Mouse (Mus musculus) myocyte (in vitro differentiated cells): ENCODE measurements at regions not wholly inside any gene's neighbourhood (a gene's known extent, or its start where the extent isn't known, plus 50 kb on each side); places are given as distances from the start of the nearest gene placed in this dataset.

ENCODE experiments used
- H3K27me3 ChIP-seq: one replicate; pipeline ENCODE4 v1.6.1; 2011; ENCODE audit not compliant: control insufficient read depth, insufficient read depth, insufficient read length
- H3K36me3 ChIP-seq: one replicate; pipeline ENCODE4 v1.6.1; 2011; ENCODE audit not compliant: control insufficient read depth, insufficient read depth
- H3K4me2 ChIP-seq: one replicate; pipeline ENCODE4 v1.6.1; 2011; ENCODE audit warnings: low read depth, control low read depth
- H3K4me3 ChIP-seq: one replicate; pipeline ENCODE4 v1.5.1; 2011; ENCODE audit warnings: mild to moderate bottlenecking, control low read depth, moderate library complexity
- H3K79me2 ChIP-seq: one replicate; pipeline ENCODE4 v1.6.1; 2011; ENCODE audit not compliant: control insufficient read depth, insufficient read depth
- H3ac ChIP-seq: one replicate; pipeline ENCODE4 v1.6.1; 2011; ENCODE audit not compliant: control insufficient read depth, insufficient read length
- CEBPB ChIP-seq: IDR thresholded peaks from 2 replicates; pipeline ENCODE4 v1.6.1; 2011; ENCODE audit warnings: mild to moderate bottlenecking, moderate library complexity; ENCODE audit not compliant: poor library complexity, insufficient read depth, severe bottlenecking
- MAX ChIP-seq: IDR thresholded peaks from one replicate; pipeline ENCODE4 v1.6.1; 2011; ENCODE audit warnings: low read depth, mild to moderate bottlenecking, control low read depth
- MYOD1 ChIP-seq, 3 experiments: IDR thresholded peaks; one replicate each; pipeline ENCODE4 v1.6.1; 2011; ENCODE audit warnings: control low read depth in 2 of 3, low read depth in 2 of 3, mild to moderate bottlenecking in 2 of 3, moderate library complexity in 1 of 3; ENCODE audit not compliant: insufficient read length in 2 of 3, control insufficient read depth in 1 of 3
- MYOG ChIP-seq, 3 experiments: IDR thresholded peaks; one replicate each; pipeline ENCODE4 v1.6.1; 2011; ENCODE audit warnings: control low read depth in 2 of 3, low read depth in 2 of 3, mild to moderate bottlenecking in 2 of 3; ENCODE audit not compliant: insufficient read length in 2 of 3, control insufficient read depth in 1 of 3, insufficient read depth in 1 of 3
- POLR2AphosphoS2 ChIP-seq: IDR thresholded peaks from one replicate; pipeline ENCODE4 v1.6.1; 2011; ENCODE audit warnings: low read depth, control low read depth; ENCODE audit not compliant: insufficient read length
- REST ChIP-seq: IDR thresholded peaks from one replicate; pipeline ENCODE4 v1.6.1; 2011; ENCODE audit warnings: mild to moderate bottlenecking, control low read depth, moderate library complexity; ENCODE audit not compliant: insufficient read depth, insufficient read length
- TCF12 ChIP-seq: IDR thresholded peaks from one replicate; pipeline ENCODE4 v1.6.1; 2011; ENCODE audit warnings: mild to moderate bottlenecking, control low read depth; ENCODE audit not compliant: poor library complexity, insufficient read depth, severe bottlenecking
- TCF3 ChIP-seq: IDR thresholded peaks from one replicate; pipeline ENCODE4 v1.6.1; 2011; ENCODE audit warnings: low read depth, control low read depth; ENCODE audit not compliant: insufficient read length
- USF1 ChIP-seq: IDR thresholded peaks from one replicate; pipeline ENCODE4 v1.6.1; 2011; ENCODE audit warnings: low read depth, mild to moderate bottlenecking, control low read depth, moderate library complexity

GRCm38 (mm10) chr11:10952914-10953313 lies 161.1 kb upstream of the Vwc2 start:
- Histone ChIP-seq H3K4me3 (no peak overlapping the region), H3ac (no peak overlapping the region), H3K79me2 (no peaks in the 10 kb centered on the region), H3K27me3 (no peaks in the 10 kb centered on the region), H3K4me2 (no peak overlapping the region), H3K36me3 (no peaks in the 10 kb centered on the region)
- no peak for TF ChIP-seq MYOD1 (IDR thresholded peaks at IDR 0.05; ENCODE audit: control insufficient read depth in 1 of 3, insufficient read length in 2 of 3, low read depth in 2 of 3)
- no peak for TF ChIP-seq MAX
- TF ChIP-seq MYOG (IDR thresholded peaks at IDR 0.05; ENCODE audit: control insufficient read depth in 1 of 3, insufficient read depth in 1 of 3, insufficient read length in 2 of 3, low read depth in 2 of 3): no peak
- TF ChIP-seq REST: no peak
- TF ChIP-seq POLR2AphosphoS2: no peak
- no peak for TF ChIP-seq TCF3
- TF ChIP-seq TCF12: no peak
- TF ChIP-seq USF1: no peak
- no peak for TF ChIP-seq CEBPB
